Mouse (Mus musculus) intestine, postnatal 0 days (tissue): ENCODE data around the gene Shisa6. TPM values are rescaled to one million over a fixed set of nuclear protein-coding genes. Genes with fewer than 3 reads are reported as not detected.

Experiments
- ATAC-seq: fragments of 200-750 bp; cut with Nextera tagmentation; 2 replicates; pipeline ENCODE4 v1.8.0; 2017; ENCODE audit warnings: mild to moderate bottlenecking, moderate TSS enrichment, moderate library complexity
- H3K27ac ChIP-seq: fragments of 300-500 bp; sonication (generic); 2 replicates; pipeline ENCODE4 v1.5.1; 2014; ENCODE audit warnings: mild to moderate bottlenecking, low read depth, low read length, moderate library complexity
- H3K27me3 ChIP-seq: fragments of 300-500 bp; sonication (generic); replicated peaks from 2 replicates; pipeline ENCODE4 v1.6.1; 2014; ENCODE audit warnings: low read length, mixed read lengths; ENCODE audit not compliant: control insufficient read depth, insufficient read depth
- H3K36me3 ChIP-seq: fragments of 300-500 bp; sonication (generic); 2 replicates; pipeline ENCODE4 v1.6.1; 2014; ENCODE audit warnings: mild to moderate bottlenecking, moderate library complexity; ENCODE audit not compliant: control insufficient read depth, insufficient read depth
- H3K4me1 ChIP-seq: fragments of 300-500 bp; sonication (generic); replicated peaks from 2 replicates; pipeline ENCODE4 v1.6.1; 2014; ENCODE audit warnings: antibody characterized with exemption, low read length, mixed read lengths; ENCODE audit not compliant: control insufficient read depth, insufficient read depth
- H3K4me2 ChIP-seq: fragments of 300-500 bp; sonication (generic); replicated peaks from 2 replicates; pipeline ENCODE4 v1.6.1; 2014; ENCODE audit warnings: low read depth, mild to moderate bottlenecking, moderate library complexity
- H3K4me3 ChIP-seq: fragments of 300-500 bp; sonication (generic); 2 replicates; pipeline ENCODE4 v1.5.1; 2014; ENCODE audit warnings: low read depth, low read length
- H3K9ac ChIP-seq: fragments of 300-500 bp; sonication (generic); 2 replicates; pipeline ENCODE4 v1.6.1; 2014; ENCODE audit warnings: mild to moderate bottlenecking, low read depth, low read length
- H3K9me3 ChIP-seq: fragments of 300-500 bp; sonication (generic); 2 replicates; pipeline ENCODE4 v1.6.1; 2016; ENCODE audit warnings: mixed run types; ENCODE audit not compliant: control insufficient read depth
- CTCF ChIP-seq: sonication (generic); IDR thresholded peaks from 2 replicates; pipeline ENCODE4 v1.5.1; 2016; ENCODE audit warnings: low read depth, mild to moderate bottlenecking, control low read depth, antibody characterized with exemption, moderate library complexity
- WGBS: fragments of 180-500 bp; shearing (Covaris S2); extraction: QIAGEN DNeasy Blood & Tissue Kit; methylation state at CpG from one replicate; pipeline ENCODE4 v1.1.7; 2014; 5-methylcytosine and 5-hydroxymethylcytosine counted together
- polyA plus RNA-seq: library from polyadenylated mRNA; unstranded; fragments of >200 nt; fragmentation: Nextera tagmentation; extraction: Ambion mirVana; gene quantifications from 2 replicates; pipeline ENCODE4 v1.2.1, GENCODE M21; 2015

The Shisa6 gene
- polyA plus RNA-seq, 1 experiment from 2014 or later: 0.04 TPM

DNA sequence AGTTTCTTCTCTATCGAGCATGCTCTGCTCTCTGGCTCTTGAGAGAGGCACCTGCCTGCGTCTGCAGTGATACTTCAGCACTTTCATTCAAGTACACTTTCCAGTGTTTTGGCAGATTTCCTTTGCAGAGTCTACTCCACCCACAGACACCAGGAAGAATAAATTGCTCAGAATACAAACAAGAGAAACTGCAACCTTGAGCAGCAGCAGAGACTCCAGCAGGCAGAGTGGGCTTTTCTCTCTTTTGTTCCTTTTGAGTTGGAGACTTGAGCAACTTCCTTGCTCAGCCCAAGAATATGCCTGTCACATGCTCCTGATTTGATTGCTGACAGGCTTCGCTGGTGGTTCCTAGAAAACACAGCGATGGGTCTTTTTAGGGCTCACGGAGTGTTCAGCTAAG is 278.6 kb downstream of the Shisa6 start:
- ATAC-seq: no peak
- WGBS: 84% methylated on average over 5 of the region's 5 CpGs
- Histone ChIP-seq H3K27me3 (no peaks in the 10 kb centered on the region), H3K4me1 (no peaks in the 10 kb centered on the region), H3K9ac (no peak overlapping the region), H3K9me3 (no peaks in the 10 kb centered on the region), H3K36me3 (no peaks in the 10 kb centered on the region), H3K4me3 (no peak overlapping the region), H3K4me2 (no peak overlapping the region), H3K27ac (no peak overlapping the region)
- TF ChIP-seq CTCF: no peak

DNA sequence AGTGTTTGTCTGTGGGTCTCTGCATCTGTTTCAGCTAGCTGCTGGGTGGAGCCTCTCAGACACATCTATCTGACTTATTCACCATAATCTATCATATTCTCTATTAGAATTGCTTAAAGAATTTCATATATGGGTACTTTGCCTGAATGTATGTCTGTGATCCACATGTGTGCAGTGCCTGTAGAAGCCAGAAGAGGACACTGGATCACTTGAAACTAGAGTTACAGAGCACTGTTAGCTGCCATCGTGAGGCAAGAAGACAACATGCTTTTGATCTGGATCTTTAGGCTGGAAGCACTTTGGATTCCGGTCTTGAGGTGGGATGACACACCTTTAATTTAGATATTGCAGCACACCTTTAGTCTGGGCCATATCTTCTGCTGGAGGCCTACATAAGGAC is 289.2 kb downstream of the Shisa6 start:
- Histone ChIP-seq H3K36me3 (no peaks in the 10 kb centered on the region), H3K4me2 (no peak overlapping the region), H3K9me3 (no peaks in the 10 kb centered on the region), H3K27me3 (no peaks in the 10 kb centered on the region), H3K27ac (no peak overlapping the region), H3K9ac (no peak overlapping the region), H3K4me3 (no peak overlapping the region), H3K4me1 (no peaks in the 10 kb centered on the region)
- ATAC-seq: no peak
- TF ChIP-seq CTCF: peak; percentile 43
- 70% methylated on average over 2 of the region's 2 CpGs for WGBS

DNA sequence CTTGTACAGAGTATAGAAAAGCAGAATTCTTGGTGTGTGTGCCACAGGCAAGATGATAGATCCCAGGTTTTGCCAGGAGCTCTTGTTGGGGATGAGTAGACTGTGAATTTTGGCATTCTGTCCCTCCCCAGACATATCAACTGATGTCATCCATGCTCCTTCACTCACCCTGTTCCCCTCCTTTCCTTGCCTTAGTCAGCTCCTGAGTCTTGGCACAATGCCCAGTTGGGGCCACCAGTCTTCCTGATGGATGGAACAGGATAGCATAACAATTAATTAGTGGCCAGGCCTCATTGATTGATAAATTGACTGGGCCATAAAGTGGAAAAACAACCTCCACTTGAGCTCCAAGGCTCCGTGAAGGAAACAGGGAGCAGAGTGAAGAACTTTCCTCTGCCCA is 292.9 kb downstream of the Shisa6 start:
- Histone ChIP-seq H3K4me1 (no peaks in the 10 kb centered on the region), H3K9ac (no peak overlapping the region)
- 14% methylated on average over 1 of the region's 1 CpGs for WGBS

DNA sequence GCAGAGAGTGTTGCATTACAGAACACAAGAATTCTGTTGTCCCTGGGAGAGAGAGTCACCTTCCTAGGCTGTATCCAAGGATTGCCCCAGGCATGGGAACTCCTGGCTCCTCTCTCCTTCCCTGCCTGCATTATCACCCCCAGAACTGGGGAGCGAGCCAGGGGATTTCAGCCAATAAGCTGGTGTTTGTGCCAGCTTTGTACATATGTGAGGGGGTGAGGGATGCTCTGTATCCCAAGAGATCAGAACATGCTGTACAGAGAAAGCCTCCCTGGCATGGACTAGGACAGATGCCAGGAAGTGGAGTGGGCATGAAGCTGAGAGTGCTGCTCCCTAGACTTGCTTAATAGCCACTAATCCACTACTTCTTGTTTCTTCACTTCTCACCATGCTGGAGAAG is 303.6 kb downstream of the Shisa6 start:
- 100% methylated on average over 1 of the region's 1 CpGs for WGBS
- H3K4me2 ChIP-seq: no peak overlapping the region
- H3K9me3 ChIP-seq: no peaks in the 10 kb centered on the region

More for the DNA sequence above, 292.9 kb downstream of the Shisa6 start:
- Histone ChIP-seq H3K9me3 (no peaks in the 10 kb centered on the region), H3K36me3 (no peaks in the 10 kb centered on the region), H3K27me3 (no peaks in the 10 kb centered on the region), H3K4me3 (no peak overlapping the region), H3K27ac (no peak overlapping the region), H3K4me2 (no peak overlapping the region)
- no peak for ATAC-seq
- TF ChIP-seq CTCF: no peak

DNA sequence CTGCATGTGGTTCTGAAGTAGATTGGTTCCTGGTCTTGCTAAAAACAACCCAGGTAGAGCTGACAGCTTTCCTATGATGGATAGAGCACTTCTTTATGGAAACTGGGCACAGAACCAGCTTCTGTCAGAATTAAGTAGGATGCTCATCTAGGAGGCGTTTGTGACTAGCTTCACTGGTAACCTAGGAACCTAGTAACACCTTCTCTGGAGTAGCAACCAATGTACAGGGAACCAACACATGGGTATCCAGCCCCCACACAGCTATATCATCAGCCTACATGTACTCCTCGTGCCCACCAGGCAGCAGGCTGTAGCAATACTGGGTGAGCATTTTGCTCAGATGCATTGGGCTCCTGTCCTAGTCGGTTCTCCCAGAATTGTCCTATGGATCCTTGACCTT is 307.3 kb downstream of the Shisa6 start:
- no peaks in the 10 kb centered on the region for H3K27me3 ChIP-seq
- H3K36me3 ChIP-seq: no peaks in the 10 kb centered on the region
- ATAC-seq: no peak
- no peaks in the 10 kb centered on the region for H3K4me1 ChIP-seq
- 81% methylated on average over 3 of the region's 3 CpGs for WGBS
- H3K9ac ChIP-seq: no peak overlapping the region
- no peak overlapping the region for H3K27ac ChIP-seq
- no peak for TF ChIP-seq CTCF
- no peak overlapping the region for H3K4me3 ChIP-seq
- no peak overlapping the region for H3K4me2 ChIP-seq
- H3K9me3 ChIP-seq: no peaks in the 10 kb centered on the region

More for the DNA sequence above, 303.6 kb downstream of the Shisa6 start:
- Histone ChIP-seq H3K4me3 (no peak overlapping the region), H3K27ac (no peak overlapping the region), H3K9ac (no peak overlapping the region), H3K36me3 (no peaks in the 10 kb centered on the region), H3K4me1 (no peaks in the 10 kb centered on the region), H3K27me3 (no peaks in the 10 kb centered on the region)
- no peak for ATAC-seq
- no peak for TF ChIP-seq CTCF

DNA sequence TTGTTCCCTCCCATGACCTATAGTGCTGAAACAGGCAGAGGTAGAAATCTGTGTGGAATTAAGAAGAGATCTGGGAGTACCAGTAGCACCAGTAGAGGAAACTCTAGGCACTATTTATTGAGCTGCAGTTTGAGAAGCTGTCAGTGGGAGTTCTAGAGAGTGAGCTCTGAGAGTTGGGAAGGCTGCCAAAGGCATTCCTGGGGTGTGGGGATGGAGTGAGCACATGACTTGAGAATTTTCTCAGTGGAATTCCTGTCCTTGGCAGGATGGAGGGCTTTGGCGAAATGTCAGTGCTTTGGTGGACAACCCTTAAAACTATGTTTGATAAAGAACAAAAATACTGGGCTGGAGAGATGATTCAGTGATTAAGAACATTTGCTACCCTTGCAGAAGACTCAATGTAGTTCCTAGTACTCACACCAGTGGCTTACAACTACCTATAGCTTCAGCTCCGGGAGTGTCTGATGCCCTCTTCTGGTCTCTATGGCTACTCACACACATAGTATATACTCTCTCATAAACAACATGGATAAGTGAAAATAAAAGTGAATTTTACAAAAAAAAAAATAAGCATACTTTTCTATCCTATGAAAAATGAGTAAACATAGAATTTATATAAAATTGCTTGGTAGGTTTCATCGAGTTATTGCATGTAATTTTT is 337.0 kb downstream of the Shisa6 start:
- no peaks in the 10 kb centered on the region for H3K36me3 ChIP-seq
- H3K9me3 ChIP-seq: no peaks in the 10 kb centered on the region
- no peaks in the 10 kb centered on the region for H3K27me3 ChIP-seq
- H3K4me2 ChIP-seq: no peak overlapping the region
- H3K4me1 ChIP-seq: no peaks in the 10 kb centered on the region
- 77% methylated on average over 3 of the region's 3 CpGs for WGBS
- no peak for TF ChIP-seq CTCF
- H3K27ac ChIP-seq: no peak overlapping the region
- no peak for ATAC-seq
- no peak overlapping the region for H3K9ac ChIP-seq
- H3K4me3 ChIP-seq: no peak overlapping the region

DNA sequence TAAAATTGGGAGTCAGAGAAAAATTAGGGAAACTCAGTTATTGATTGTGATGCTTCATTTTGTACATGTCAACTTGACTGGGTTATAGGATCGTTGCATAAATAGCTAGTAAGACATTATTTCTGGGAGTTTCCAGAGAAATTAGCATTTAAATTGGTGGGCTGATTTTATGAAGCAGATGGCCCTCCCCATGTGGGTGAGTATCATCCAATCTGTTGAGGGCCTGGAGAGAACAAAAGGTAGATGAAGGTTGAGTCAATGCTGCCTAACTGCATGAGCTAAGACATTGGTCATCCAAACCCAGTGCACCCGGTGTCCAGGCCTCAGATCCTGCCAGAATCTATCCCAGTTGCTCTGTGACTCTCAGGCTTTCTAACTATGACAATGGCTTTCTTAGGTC is 337.6 kb downstream of the Shisa6 start:
- no peak for ATAC-seq
- Histone ChIP-seq H3K9me3 (no peaks in the 10 kb centered on the region), H3K9ac (no peak overlapping the region), H3K27me3 (no peaks in the 10 kb centered on the region), H3K36me3 (no peaks in the 10 kb centered on the region), H3K4me1 (no peaks in the 10 kb centered on the region), H3K4me3 (no peak overlapping the region), H3K27ac (no peak overlapping the region), H3K4me2 (no peak overlapping the region)
- 82% methylated on average over 2 of the region's 2 CpGs for WGBS
- TF ChIP-seq CTCF: no peak
